Mouse (Mus musculus): Measurements from ENCODE around the gene Fdx1l. TPM values are rescaled to one million over a fixed set of nuclear protein-coding genes. Genes with fewer than 3 reads are reported as not detected.
"Not testable (repeated sequence)": the region's sequence is repeated elsewhere in the genome, so short reads cannot be mapped to it uniquely, and the experiment has no call there.

The Fdx1l gene
- total RNA-seq, 1 experiment from 2014 or later = 11.1 TPM

DNA sequence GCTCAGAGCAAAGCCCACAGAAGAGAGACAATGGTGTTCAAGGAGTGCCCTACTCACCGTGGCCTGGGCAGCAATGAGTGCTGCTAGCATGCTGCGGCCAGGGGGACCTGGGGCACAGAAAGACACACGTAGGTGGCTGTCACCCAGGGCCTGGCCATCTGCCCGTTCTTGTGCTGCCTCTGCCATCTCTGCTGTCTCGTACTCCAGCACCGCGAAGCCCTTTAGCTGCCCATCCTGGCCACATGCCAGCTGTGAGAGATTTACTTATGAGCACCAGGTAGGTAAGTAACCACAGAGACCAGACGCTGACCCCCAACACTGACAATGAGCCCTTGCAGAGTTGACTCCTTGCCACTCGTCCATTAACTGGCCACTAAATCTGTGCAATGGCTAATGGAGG lies 7.7 kb upstream of the Fdx1l start:
- no peak for ATAC-seq (ENCODE audit: extremely low read depth, insufficient number of reproducible peaks, low FRiP score, poor library complexity, severe bottlenecking)

GRCm38 (mm10) chr9:21075625-21076024 lies 2.2 kb upstream of the Fdx1l start:
- ATAC-seq (ENCODE audit: extremely low read depth, insufficient number of reproducible peaks, low FRiP score, poor library complexity, severe bottlenecking) = no peak

DNA sequence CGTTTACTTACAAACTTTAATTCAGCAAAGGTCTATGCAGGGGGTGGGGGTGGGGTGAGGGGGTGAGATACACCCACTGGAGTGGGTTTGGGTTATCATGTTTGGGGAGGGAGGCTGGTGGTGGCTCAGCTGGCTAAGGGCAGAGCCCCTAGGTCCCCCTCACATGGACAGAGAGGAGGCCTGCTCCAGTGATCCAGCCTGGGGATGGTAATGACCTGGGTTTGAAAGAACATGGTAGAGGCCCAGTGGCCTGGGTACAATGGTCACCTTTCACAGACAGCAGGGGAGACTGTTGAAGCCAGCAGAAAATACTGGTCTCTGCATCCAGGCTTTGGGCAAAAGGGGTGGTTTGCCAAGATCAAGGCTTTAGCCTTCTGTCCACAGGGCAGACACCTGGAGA lies 759 bp upstream of the Fdx1l start:
- ATAC-seq (ENCODE audit: extremely low read depth, insufficient number of reproducible peaks, low FRiP score, poor library complexity, severe bottlenecking) = no peak

- no peak for ATAC-seq (ENCODE audit: extremely low read depth, insufficient number of reproducible peaks, low FRiP score, poor library complexity, severe bottlenecking)
Measured at GRCm38 (mm10) chr9:21072641-21073040, 773 bp downstream of the Fdx1l start.

GRCm38 (mm10) chr9:21067006-21067684 lies 6.3 kb downstream of the Fdx1l start, which contains the start of gene Zglp1:
Gene Zglp1, minus strand, starts transcription at chr9:21067093.
- ATAC-seq (ENCODE audit: extremely low read depth, insufficient number of reproducible peaks, low FRiP score, poor library complexity, severe bottlenecking) = no peak

- ATAC-seq (ENCODE audit: extremely low read depth, insufficient number of reproducible peaks, low FRiP score, poor library complexity, severe bottlenecking) = no peak
Measured at GRCm38 (mm10) chr9:21062928-21063327, 10.5 kb downstream of the Fdx1l start.

DNA sequence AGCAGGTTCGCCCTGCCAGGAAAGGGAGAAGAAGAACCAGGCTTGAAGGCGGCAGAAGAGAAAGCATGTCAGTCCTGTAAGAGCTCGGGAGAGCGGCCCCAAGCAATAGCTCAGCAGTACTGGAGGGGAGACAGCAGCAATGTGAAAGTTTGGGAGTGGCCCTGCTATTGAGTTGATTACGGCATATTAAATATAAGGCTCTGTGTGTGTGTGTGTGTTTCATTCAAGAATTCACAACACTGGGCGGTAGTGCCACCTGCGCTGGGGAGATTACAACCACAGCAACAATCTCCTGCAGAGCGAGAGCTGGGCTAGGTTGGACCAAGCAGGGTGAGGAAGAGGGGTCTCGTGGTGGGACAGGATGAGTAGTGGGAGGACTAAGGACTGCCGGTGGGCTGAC lies 21.8 kb downstream of the Fdx1l start:
- ATAC-seq (ENCODE audit: extremely low read depth, insufficient number of reproducible peaks, low FRiP score, poor library complexity, severe bottlenecking) = no peak

- ATAC-seq (ENCODE audit: extremely low read depth, insufficient number of reproducible peaks, low FRiP score, poor library complexity, severe bottlenecking) = no peak
Measured at GRCm38 (mm10) chr9:21045235-21045634, 28.2 kb downstream of the Fdx1l start.

GRCm38 (mm10) chr9:21044785-21045184 lies 28.6 kb downstream of the Fdx1l start:
- ATAC-seq (ENCODE audit: extremely low read depth, insufficient number of reproducible peaks, low FRiP score, poor library complexity, severe bottlenecking) = not testable (repeated sequence)

- no peak for ATAC-seq (ENCODE audit: extremely low read depth, insufficient number of reproducible peaks, low FRiP score, poor library complexity, severe bottlenecking)
Measured at GRCm38 (mm10) chr9:21043563-21043962, 29.9 kb downstream of the Fdx1l start.

DNA sequence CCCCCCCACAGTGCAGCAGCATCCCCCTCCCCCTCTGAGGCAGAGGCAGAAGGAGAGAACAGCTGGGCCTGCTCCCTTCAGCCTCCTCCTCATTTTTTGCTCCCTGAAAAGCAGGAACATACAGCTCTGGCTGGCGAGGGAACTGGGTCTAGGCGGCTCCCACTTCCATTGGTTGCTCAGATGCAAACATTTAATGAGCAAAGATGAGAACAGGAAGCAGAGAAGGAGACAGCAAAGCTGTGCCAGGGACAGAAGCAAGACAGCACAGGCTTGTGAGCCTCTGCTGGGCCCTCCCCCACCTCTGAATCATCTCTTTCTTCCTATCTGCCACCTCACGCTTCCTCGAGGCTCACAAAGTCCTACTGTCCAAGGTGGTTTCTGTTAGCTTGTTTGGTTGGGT lies 32.1 kb downstream of the Fdx1l start:
- no peak for ATAC-seq (ENCODE audit: extremely low read depth, insufficient number of reproducible peaks, low FRiP score, poor library complexity, severe bottlenecking)

DNA sequence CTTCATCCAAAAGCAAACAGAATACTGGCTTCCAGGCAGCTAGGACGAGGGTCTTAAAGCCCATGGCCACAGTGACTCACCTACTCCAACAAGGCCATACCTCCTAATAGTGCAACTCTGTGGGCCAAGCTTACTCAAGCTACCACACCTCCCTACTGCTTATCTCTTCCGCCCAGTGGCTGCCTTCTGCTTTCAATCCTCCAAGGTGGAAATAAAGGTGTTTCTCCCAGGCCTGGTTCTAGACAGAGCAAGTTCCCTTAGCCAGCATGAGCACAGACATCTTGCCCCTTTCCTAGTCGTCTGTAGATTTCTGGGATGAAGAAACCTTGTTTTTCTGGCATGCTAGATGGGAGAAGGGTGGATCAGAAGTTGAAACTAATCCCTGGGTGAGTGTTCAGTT lies 33.6 kb downstream of the Fdx1l start:
- no peak for ATAC-seq (ENCODE audit: extremely low read depth, insufficient number of reproducible peaks, low FRiP score, poor library complexity, severe bottlenecking)

DNA sequence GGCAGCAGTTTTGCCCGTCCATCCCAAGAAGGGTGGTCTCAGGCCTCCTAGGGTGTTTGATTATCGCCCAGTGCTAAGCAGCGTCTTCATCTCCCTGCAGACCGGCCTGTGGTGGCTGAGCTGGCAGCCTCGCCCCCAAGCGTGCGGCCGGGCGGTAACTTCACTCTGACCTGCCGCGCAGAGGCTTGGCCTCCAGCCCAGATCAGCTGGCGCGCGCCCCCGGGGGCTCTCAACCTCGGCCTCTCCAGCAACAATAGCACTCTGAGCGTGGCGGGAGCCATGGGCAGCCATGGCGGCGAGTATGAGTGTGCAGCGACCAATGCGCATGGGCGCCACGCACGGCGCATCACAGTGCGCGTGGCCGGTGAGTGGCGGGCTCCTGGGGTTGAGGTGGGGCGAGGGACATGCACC lies 35.9 kb downstream of the Fdx1l start:
- no peak for ATAC-seq (ENCODE audit: extremely low read depth, insufficient number of reproducible peaks, low FRiP score, poor library complexity, severe bottlenecking)

DNA sequence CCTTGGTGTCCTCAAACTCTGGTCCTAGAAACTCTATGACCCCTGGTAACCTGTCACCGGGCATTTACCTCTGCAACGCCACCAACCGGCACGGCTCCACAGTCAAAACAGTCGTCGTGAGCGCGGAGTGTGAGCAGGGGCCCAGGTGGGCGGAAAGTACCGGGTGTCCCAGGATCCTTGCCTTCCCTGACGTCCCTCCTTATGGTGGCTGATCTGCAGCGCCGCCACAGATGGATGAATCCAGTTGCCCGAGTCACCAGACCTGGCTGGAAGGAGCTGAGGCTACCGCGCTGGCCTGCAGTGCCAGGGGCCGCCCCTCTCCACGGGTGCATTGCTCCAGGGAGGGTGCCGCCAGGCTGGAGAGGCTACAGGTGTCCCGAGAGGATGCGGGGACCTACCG lies 36.7 kb downstream of the Fdx1l start:
- no peak for ATAC-seq (ENCODE audit: extremely low read depth, insufficient number of reproducible peaks, low FRiP score, poor library complexity, severe bottlenecking)

- no peak for ATAC-seq (ENCODE audit: extremely low read depth, insufficient number of reproducible peaks, low FRiP score, poor library complexity, severe bottlenecking)
Measured at GRCm38 (mm10) chr9:21036161-21036560, 37.3 kb downstream of the Fdx1l start.

- no peak for ATAC-seq (ENCODE audit: extremely low read depth, insufficient number of reproducible peaks, low FRiP score, poor library complexity, severe bottlenecking)
Measured at GRCm38 (mm10) chr9:21035586-21035985, 37.8 kb downstream of the Fdx1l start.

GRCm38 (mm10) chr9:21034481-21035085 lies 38.8 kb downstream of the Fdx1l start:
- ATAC-seq (ENCODE audit: extremely low read depth, insufficient number of reproducible peaks, low FRiP score, poor library complexity, severe bottlenecking) = no peak

DNA sequence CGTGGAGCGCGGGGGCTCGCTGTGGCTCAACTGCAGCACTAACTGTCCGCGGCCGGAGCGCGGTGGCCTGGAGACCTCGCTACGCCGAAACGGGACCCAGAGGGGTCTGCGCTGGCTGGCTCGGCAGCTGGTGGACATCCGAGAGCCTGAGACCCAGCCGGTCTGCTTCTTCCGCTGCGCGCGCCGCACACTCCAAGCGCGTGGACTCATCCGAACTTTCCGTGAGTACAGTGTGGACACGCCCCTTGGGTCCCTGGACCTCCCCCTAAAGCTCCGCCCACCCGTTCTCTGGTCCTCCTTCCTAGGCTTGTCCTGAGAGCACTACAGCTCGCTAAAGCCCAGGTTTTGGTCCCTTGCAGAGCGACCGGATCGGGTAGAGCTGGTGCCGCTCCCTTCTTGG lies 40.3 kb downstream of the Fdx1l start:
- peak; percentile 38; the same call in 1 of the 2 replicates for ATAC-seq (ENCODE audit: extremely low read depth, insufficient number of reproducible peaks, low FRiP score, poor library complexity, severe bottlenecking)

- no peak for ATAC-seq (ENCODE audit: extremely low read depth, insufficient number of reproducible peaks, low FRiP score, poor library complexity, severe bottlenecking)
Measured at GRCm38 (mm10) chr9:21032491-21032890, 40.9 kb downstream of the Fdx1l start.

- ATAC-seq (ENCODE audit: extremely low read depth, insufficient number of reproducible peaks, low FRiP score, poor library complexity, severe bottlenecking) = no peak
Measured at GRCm38 (mm10) chr9:21031896-21032351, 41.5 kb downstream of the Fdx1l start, which contains the start of gene Icam5. Gene Icam5, plus strand, starts transcription at chr9:21032073.
